Mouse (Mus musculus): Measurements from ENCODE around the gene Ctcf. TPM values are rescaled to one million over a fixed set of nuclear protein-coding genes. Genes with fewer than 3 reads are reported as not detected.

The Ctcf gene
- polyA plus RNA-seq, 1 experiment from 2014 or later: 66.1 TPM

- Histone ChIP-seq H3K9me3 (replicated peaks) (peaks cover 8% of the 10 kb centered on the region; the same call in 1 of the 2 replicates), H3K4me1 (replicated peaks) (peaks cover 12% of the 10 kb centered on the region), H3K27ac (ENCODE audit: poor library complexity, severe bottlenecking) (no peak overlapping the region), H3K36me3 (peaks cover 23% of the 10 kb centered on the region), H3K27me3 (replicated peaks) (peaks cover 45% of the 10 kb centered on the region), H3K9ac (peak overlapping the region; percentile 28; the same call in 1 of the 2 replicates), H3K4me2 (peak overlapping the region; percentile 86), H3K4me3 (peak overlapping the region; percentile 47)
- 5% methylated on average over 24 of the region's 30 CpGs for WGBS
- ATAC-seq (ENCODE audit: insufficient number of reproducible peaks, low FRiP score): peak; percentile 43; the same call in 1 of the 2 replicates
These were observed 57.3 kb downstream of the Ctcf start for GRCm38 (mm10) chr8:105693648-105694047.

GRCm38 (mm10) chr8:105694051-105694799 is 57.9 kb downstream of the Ctcf start:
- peaks cover 8% of the 10 kb centered on the region; the same call in 1 of the 2 replicates for H3K9me3 ChIP-seq (replicated peaks)
- 0 out of 2 replicates have a peak, but pooled peaks have one; percentile 3 for ATAC-seq (ENCODE audit: insufficient number of reproducible peaks, low FRiP score)
- H3K27ac ChIP-seq (ENCODE audit: poor library complexity, severe bottlenecking): no peak overlapping the region
- H3K9ac ChIP-seq: peak overlapping the region; percentile 28; the same call in 1 of the 2 replicates
- H3K4me3 ChIP-seq: peak overlapping the region; percentile 47
- peaks cover 25% of the 10 kb centered on the region for H3K36me3 ChIP-seq
- H3K4me1 ChIP-seq (replicated peaks): peaks cover 12% of the 10 kb centered on the region
- H3K27me3 ChIP-seq (replicated peaks): peaks cover 39% of the 10 kb centered on the region
- peak overlapping the region; percentile 86 for H3K4me2 ChIP-seq
- WGBS: 7% methylated on average over 39 of the region's 40 CpGs

GRCm38 (mm10) chr8:105695080-105695780 is 58.9 kb downstream of the Ctcf start:
- Histone ChIP-seq H3K4me2 (no peak overlapping the region), H3K27me3 (replicated peaks) (peaks cover 31% of the 10 kb centered on the region), H3K36me3 (peaks cover 25% of the 10 kb centered on the region), H3K9ac (no peak overlapping the region), H3K9me3 (replicated peaks) (peaks cover 8% of the 10 kb centered on the region; the same call in 1 of the 2 replicates), H3K4me1 (replicated peaks) (peaks cover 17% of the 10 kb centered on the region), H3K4me3 (no peak overlapping the region), H3K27ac (ENCODE audit: poor library complexity, severe bottlenecking) (no peak overlapping the region)
- ATAC-seq (ENCODE audit: insufficient number of reproducible peaks, low FRiP score): no peak
- WGBS: 74% methylated on average over 30 of the region's 30 CpGs

- Histone ChIP-seq H3K36me3 (peaks cover 25% of the 10 kb centered on the region), H3K9ac (no peak overlapping the region), H3K9me3 (replicated peaks) (peaks cover 8% of the 10 kb centered on the region; the same call in 1 of the 2 replicates), H3K27me3 (replicated peaks) (peaks cover 21% of the 10 kb centered on the region), H3K4me1 (replicated peaks) (peaks cover 28% of the 10 kb centered on the region), H3K4me2 (no peak overlapping the region), H3K27ac (ENCODE audit: poor library complexity, severe bottlenecking) (no peak overlapping the region), H3K4me3 (no peak overlapping the region)
- no peak for ATAC-seq (ENCODE audit: insufficient number of reproducible peaks, low FRiP score)
- WGBS: 90% methylated on average over 17 of the region's 17 CpGs
These were observed 60.9 kb downstream of the Ctcf start for GRCm38 (mm10) chr8:105697196-105697780.

- ATAC-seq (ENCODE audit: insufficient number of reproducible peaks, low FRiP score): no peak
- Histone ChIP-seq H3K9me3 (replicated peaks) (no peaks in the 10 kb centered on the region), H3K27me3 (replicated peaks) (peaks cover 18% of the 10 kb centered on the region), H3K4me3 (no peak overlapping the region), H3K4me1 (replicated peaks) (peaks cover 31% of the 10 kb centered on the region), H3K4me2 (no peak overlapping the region), H3K9ac (no peak overlapping the region), H3K36me3 (peaks cover 34% of the 10 kb centered on the region), H3K27ac (ENCODE audit: poor library complexity, severe bottlenecking) (no peak overlapping the region)
- WGBS: 90% methylated on average over 5 of the region's 5 CpGs
These were observed 62.4 kb downstream of the Ctcf start for GRCm38 (mm10) chr8:105698734-105699133.

- Histone ChIP-seq H3K4me3 (peak overlapping the region; percentile 75), H3K9me3 (replicated peaks) (no peaks in the 10 kb centered on the region), H3K4me1 (replicated peaks) (peaks cover 22% of the 10 kb centered on the region), H3K36me3 (peaks cover 43% of the 10 kb centered on the region), H3K27me3 (replicated peaks) (peaks cover 10% of the 10 kb centered on the region), H3K9ac (peak overlapping the region; percentile 83), H3K4me2 (peak overlapping the region; percentile 96), H3K27ac (ENCODE audit: poor library complexity, severe bottlenecking) (no peak overlapping the region)
- WGBS: 87% methylated on average over 11 of the region's 11 CpGs
- no peak for ATAC-seq (ENCODE audit: insufficient number of reproducible peaks, low FRiP score)
These were observed 63.3 kb downstream of the Ctcf start for GRCm38 (mm10) chr8:105699488-105700215.

GRCm38 (mm10) chr8:105700566-105700965 is 64.2 kb downstream of the Ctcf start:
- H3K9me3 ChIP-seq (replicated peaks): no peaks in the 10 kb centered on the region

GRCm38 (mm10) chr8:105700966-105701824 is 64.8 kb downstream of the Ctcf start, which contains the start of the genes Acd and Pard6a:
Acd (minus strand) TSS chr8:105701102.
Pard6a (plus strand) TSS chr8:105701148.
- peak; percentile 86 for ATAC-seq (ENCODE audit: insufficient number of reproducible peaks, low FRiP score)

More at GRCm38 (mm10) chr8:105700566-105700965, 64.2 kb downstream of the Ctcf start:
- Histone ChIP-seq H3K4me1 (replicated peaks) (peaks cover 20% of the 10 kb centered on the region), H3K27me3 (replicated peaks) (peaks cover 1% of the 10 kb centered on the region; the same call in 1 of the 2 replicates), H3K27ac (ENCODE audit: poor library complexity, severe bottlenecking) (peak overlapping the region; percentile 83), H3K4me3 (peak overlapping the region; percentile 75), H3K9ac (peak overlapping the region; percentile 83), H3K4me2 (peak overlapping the region; percentile 96), H3K36me3 (peaks cover 43% of the 10 kb centered on the region)
- peak; percentile 58 for ATAC-seq (ENCODE audit: insufficient number of reproducible peaks, low FRiP score)
- WGBS: under 1% methylated on average over 21 of the region's 21 CpGs

GRCm38 (mm10) chr8:105702001-105702401 is 65.6 kb downstream of the Ctcf start:
- 53% methylated on average over 18 of the region's 18 CpGs for WGBS
- peaks cover 40% of the 10 kb centered on the region for H3K36me3 ChIP-seq
- H3K27ac ChIP-seq (ENCODE audit: poor library complexity, severe bottlenecking): peak overlapping the region; percentile 83
- ATAC-seq (ENCODE audit: insufficient number of reproducible peaks, low FRiP score): no peak
- peak overlapping the region; percentile 96 for H3K4me2 ChIP-seq
- H3K4me1 ChIP-seq (replicated peaks): peaks cover 21% of the 10 kb centered on the region
- H3K27me3 ChIP-seq (replicated peaks): no peaks in the 10 kb centered on the region
- H3K9ac ChIP-seq: peak overlapping the region; percentile 83
- peak overlapping the region; percentile 75 for H3K4me3 ChIP-seq
- no peaks in the 10 kb centered on the region for H3K9me3 ChIP-seq (replicated peaks)

More at GRCm38 (mm10) chr8:105700966-105701824, 64.8 kb downstream of the Ctcf start, which contains the start of the genes Acd and Pard6a:
- peak within 1 kb of the TSS; percentile 83 for H3K27ac ChIP-seq (ENCODE audit: poor library complexity, severe bottlenecking)
- no peaks in the 10 kb centered on the region for H3K27me3 ChIP-seq (replicated peaks)
- H3K4me2 ChIP-seq: peak within 1 kb of the TSS; percentile 96
- H3K36me3 ChIP-seq: peaks cover 43% of the 10 kb centered on the region
- H3K4me3 ChIP-seq: peak within 1 kb of the TSS; percentile 75
- H3K9ac ChIP-seq: peak within 1 kb of the TSS; percentile 83
- under 1% methylated on average over 60 of the region's 60 CpGs for WGBS
- H3K9me3 ChIP-seq (replicated peaks): no peaks in the 10 kb centered on the region
- peaks cover 20% of the 10 kb centered on the region for H3K4me1 ChIP-seq (replicated peaks)

Data from heart, embryonic 12.5 days (tissue).